Mouse (Mus musculus) stomach, embryonic 16.5 days (tissue): ENCODE data around the gene Rhoa. TPM values are rescaled to one million over a fixed set of nuclear protein-coding genes. Genes with fewer than 3 reads are reported as not detected.
A peak's percentile ranks its signal among the peaks of the same experiment; 100 is the strongest.

Experiments
- ATAC-seq: fragments of 200-750 bp; cut with Nextera tagmentation; 2 replicates; pipeline ENCODE4 v1.8.0; 2017; ENCODE audit warnings: moderate number of reproducible peaks, moderate TSS enrichment; ENCODE audit not compliant: insufficient read depth, low FRiP score
- H3K27ac ChIP-seq: fragments of 300-500 bp; sonication (generic); 2 replicates; pipeline ENCODE4 v1.5.1; 2014; ENCODE audit warnings: low read length
- H3K27me3 ChIP-seq: fragments of 300-500 bp; sonication (generic); 2 replicates; pipeline ENCODE4 v1.6.1; 2014; ENCODE audit warnings: low read length, control low read depth, mixed read lengths; ENCODE audit not compliant: control insufficient read depth, insufficient read depth
- H3K36me3 ChIP-seq: fragments of 300-500 bp; sonication (generic); 2 replicates; pipeline ENCODE4 v1.6.1; 2014; ENCODE audit warnings: low read length; ENCODE audit not compliant: control insufficient read depth, insufficient read depth
- H3K4me1 ChIP-seq: fragments of 300-500 bp; sonication (generic); 2 replicates; pipeline ENCODE4 v1.6.1; 2014; ENCODE audit warnings: low read length, control low read depth, mixed read lengths; ENCODE audit not compliant: control insufficient read depth, insufficient read depth
- H3K4me2 ChIP-seq: fragments of 300-500 bp; sonication (generic); 2 replicates; pipeline ENCODE4 v1.6.1; 2014; ENCODE audit warnings: low read depth, low read length, mixed read lengths
- H3K4me3 ChIP-seq: fragments of 300-500 bp; sonication (generic); replicated peaks from 2 replicates; pipeline ENCODE4 v1.5.1; 2014; ENCODE audit warnings: mild to moderate bottlenecking, low read length
- H3K9ac ChIP-seq: fragments of 300-500 bp; sonication (generic); 2 replicates; pipeline ENCODE4 v1.6.1; 2014; ENCODE audit warnings: low read length
- H3K9me3 ChIP-seq: fragments of 300-500 bp; sonication (generic); replicated peaks from 2 replicates; pipeline ENCODE4 v1.6.1; 2016; ENCODE audit warnings: low read length, control low read depth; ENCODE audit not compliant: control insufficient read depth
- WGBS: fragments of 180-500 bp; shearing (Covaris S2); extraction: QIAGEN DNeasy Blood & Tissue Kit; methylation state at CpG from one replicate; pipeline ENCODE4 v1.1.7; 2014; 5-methylcytosine and 5-hydroxymethylcytosine counted together
- polyA plus RNA-seq: library from polyadenylated mRNA; unstranded; fragments of >200 nt; fragmentation: Nextera tagmentation; extraction: Ambion mirVana; gene quantifications from 2 replicates; pipeline ENCODE4 v1.2.1, GENCODE M21; 2015

Rhoa gene
- polyA plus RNA-seq, 1 experiment from 2014 or later, result 493 TPM

GRCm38 (mm10) chr9:108325811-108326210, 19.9 kb downstream of the Rhoa start:
- ATAC-seq, result no peak
- H3K9ac ChIP-seq, result no peak overlapping the region
- peaks cover 2% of the 10 kb centered on the region; the same call in 1 of the 2 replicates for H3K36me3 ChIP-seq
- no peaks in the 10 kb centered on the region for H3K9me3 ChIP-seq
- no peak overlapping the region for H3K27ac ChIP-seq
- 92% methylated on average over 2 of the region's 2 CpGs for whole genome bisulfite sequencing
- no peak overlapping the region for H3K4me3 ChIP-seq
- H3K4me1 ChIP-seq, result no peaks in the 10 kb centered on the region
- H3K4me2 ChIP-seq, result no peak overlapping the region
- H3K27me3 ChIP-seq, result no peaks in the 10 kb centered on the region

- WGBS, result 71% methylated on average over 10 of the region's 10 CpGs
- ATAC-seq, result no peak
- Histone ChIP-seq H3K4me3 (peak overlapping the region; percentile 83), H3K4me1 (peaks cover 40% of the 10 kb centered on the region), H3K27me3 (no peaks in the 10 kb centered on the region), H3K4me2 (peak overlapping the region; percentile 83), H3K9ac (peak overlapping the region; percentile 98), H3K9me3 (no peaks in the 10 kb centered on the region), H3K36me3 (peaks cover 12% of the 10 kb centered on the region), H3K27ac (peak overlapping the region; percentile 99)
Observed at GRCm38 (mm10) chr9:108337848-108338550, 32.1 kb downstream of the Rhoa start.

- no peaks in the 10 kb centered on the region for H3K27me3 ChIP-seq
- H3K36me3 ChIP-seq, result peaks cover 12% of the 10 kb centered on the region
- peak overlapping the region; percentile 99 for H3K27ac ChIP-seq
- H3K9ac ChIP-seq, result peak overlapping the region; percentile 98
- peak overlapping the region; percentile 83 for H3K4me2 ChIP-seq
- WGBS, result 27% methylated on average over 6 of the region's 6 CpGs
- peaks cover 44% of the 10 kb centered on the region for H3K4me1 ChIP-seq
- ATAC-seq, result no peak
- H3K4me3 ChIP-seq, result peak overlapping the region; percentile 83
- no peaks in the 10 kb centered on the region for H3K9me3 ChIP-seq
Observed at GRCm38 (mm10) chr9:108338551-108338885, 32.6 kb downstream of the Rhoa start.

- Histone ChIP-seq H3K27ac (peak within 1 kb of the TSS; percentile 99), H3K9ac (peak within 1 kb of the TSS; percentile 98), H3K9me3 (no peaks in the 10 kb centered on the region), H3K27me3 (no peaks in the 10 kb centered on the region), H3K4me1 (peaks cover 47% of the 10 kb centered on the region), H3K4me3 (peak within 1 kb of the TSS; percentile 83), H3K4me2 (peak within 1 kb of the TSS; percentile 83), H3K36me3 (peaks cover 12% of the 10 kb centered on the region)
- under 1% methylated on average over 49 of the region's 49 CpGs for WGBS
- ATAC-seq, result peak; percentile 95
Observed at GRCm38 (mm10) chr9:108338886-108339781, 33.2 kb downstream of the Rhoa start, which contains the start of gene Gpx1. Gpx1 (plus strand) TSS chr9:108338903.

- peak overlapping the region; percentile 99 for H3K27ac ChIP-seq
- H3K4me3 ChIP-seq, result peak overlapping the region; percentile 83
- peaks cover 47% of the 10 kb centered on the region for H3K4me1 ChIP-seq
- no peaks in the 10 kb centered on the region for H3K9me3 ChIP-seq
- H3K9ac ChIP-seq, result peak overlapping the region; percentile 98
- peak overlapping the region; percentile 83 for H3K4me2 ChIP-seq
- no peak for ATAC-seq
- H3K27me3 ChIP-seq, result no peaks in the 10 kb centered on the region
- peaks cover 6% of the 10 kb centered on the region for H3K36me3 ChIP-seq
- WGBS, result 9% methylated on average over 20 of the region's 20 CpGs
Observed at GRCm38 (mm10) chr9:108339886-108340257, 33.9 kb downstream of the Rhoa start.

GRCm38 (mm10) chr9:108340258-108341138, 34.6 kb downstream of the Rhoa start:
- ATAC-seq, result peak; percentile 25
- Histone ChIP-seq H3K27me3 (no peaks in the 10 kb centered on the region), H3K4me2 (peak overlapping the region; percentile 83), H3K4me1 (peaks cover 47% of the 10 kb centered on the region), H3K36me3 (no peaks in the 10 kb centered on the region), H3K4me3 (peak overlapping the region; percentile 83), H3K9ac (peak overlapping the region; percentile 98), H3K9me3 (no peaks in the 10 kb centered on the region), H3K27ac (peak overlapping the region; percentile 99)
- WGBS, result 46% methylated on average over 10 of the region's 10 CpGs

GRCm38 (mm10) chr9:108341139-108341475, 35.2 kb downstream of the Rhoa start:
- Histone ChIP-seq H3K4me1 (peaks cover 47% of the 10 kb centered on the region), H3K4me3 (peak overlapping the region; percentile 83), H3K4me2 (peak overlapping the region; percentile 83), H3K27me3 (no peaks in the 10 kb centered on the region), H3K27ac (peak overlapping the region; percentile 99), H3K9me3 (no peaks in the 10 kb centered on the region), H3K36me3 (no peaks in the 10 kb centered on the region), H3K9ac (no peak overlapping the region)
- no peak for ATAC-seq
- WGBS, result 89% methylated on average over 5 of the region's 5 CpGs

- no peak overlapping the region for H3K4me3 ChIP-seq
- peak overlapping the region; percentile 99 for H3K27ac ChIP-seq
- no peaks in the 10 kb centered on the region for H3K27me3 ChIP-seq
- peak overlapping the region; percentile 0; the same call in 1 of the 2 replicates for H3K4me2 ChIP-seq
- no peaks in the 10 kb centered on the region for H3K36me3 ChIP-seq
- H3K4me1 ChIP-seq, result peaks cover 49% of the 10 kb centered on the region
- ATAC-seq, result no peak
- H3K9ac ChIP-seq, result 0 out of 2 replicates have a peak overlapping the region, but pooled peaks have one; percentile 25
- no peaks in the 10 kb centered on the region for H3K9me3 ChIP-seq
Observed at GRCm38 (mm10) chr9:108341801-108342200, 35.9 kb downstream of the Rhoa start.
